Mouse (Mus musculus) limb, embryonic 14.5 days (tissue): ENCODE data around the gene Ube2z. TPM values are rescaled to one million over a fixed set of nuclear protein-coding genes. Genes with fewer than 3 reads are reported as not detected.

Source experiments
- ATAC-seq: fragments of 200-750 bp; cut with Nextera tagmentation; 2 replicates; pipeline ENCODE4 v1.8.0; 2017; ENCODE audit warnings: low read depth, moderate number of reproducible peaks, moderate TSS enrichment; ENCODE audit not compliant: low FRiP score
- DNase-seq: peaks from one replicate; pipeline ENCODE4 v3.0.0-alpha.2; 2015; ENCODE audit warnings: low spot score
- H3K27ac ChIP-seq: fragments of 300-500 bp; sonication (generic); replicated peaks from 2 replicates; pipeline ENCODE4 v1.5.1; 2014; ENCODE audit warnings: low read depth, mild to moderate bottlenecking, low read length, moderate library complexity, mixed read lengths
- H3K27me3 ChIP-seq: fragments of 300-500 bp; sonication (generic); 2 replicates; pipeline ENCODE4 v1.6.1; 2014; ENCODE audit warnings: low read length, mixed read lengths; ENCODE audit not compliant: control insufficient read depth, insufficient read depth
- H3K36me3 ChIP-seq: fragments of 300-500 bp; sonication (generic); 2 replicates; pipeline ENCODE4 v1.6.1; 2014; ENCODE audit warnings: mild to moderate bottlenecking, low read length, moderate library complexity, mixed read lengths; ENCODE audit not compliant: control insufficient read depth, insufficient read depth
- H3K4me1 ChIP-seq: fragments of 300-500 bp; sonication (generic); 2 replicates; pipeline ENCODE4 v1.6.1; 2014; ENCODE audit warnings: antibody characterized with exemption, low read length, mixed read lengths; ENCODE audit not compliant: control insufficient read depth, insufficient read depth
- H3K4me2 ChIP-seq: fragments of 300-500 bp; sonication (generic); replicated peaks from 2 replicates; pipeline ENCODE4 v1.6.1; 2014; ENCODE audit warnings: low read depth, mild to moderate bottlenecking, low read length, moderate library complexity; ENCODE audit not compliant: severe bottlenecking
- H3K4me3 ChIP-seq: fragments of 300-500 bp; sonication (generic); replicated peaks from 2 replicates; pipeline ENCODE4 v1.5.1; 2014; ENCODE audit warnings: low read length
- H3K9ac ChIP-seq: fragments of 300-500 bp; sonication (generic); 2 replicates; pipeline ENCODE4 v1.6.1; 2014; ENCODE audit warnings: mild to moderate bottlenecking, low read depth, low read length, moderate library complexity; ENCODE audit not compliant: severe bottlenecking
- H3K9me3 ChIP-seq: fragments of 300-500 bp; sonication (generic); 2 replicates; pipeline ENCODE4 v1.6.1; 2016; ENCODE audit warnings: low read length; ENCODE audit not compliant: control insufficient read depth
- POLR2A ChIP-seq: fragments of 200-500 bp; IDR thresholded peaks from 2 replicates; pipeline ENCODE4 v1.8.0; 2012; ENCODE audit warnings: inconsistent platforms, mild to moderate bottlenecking, moderate library complexity, borderline replicate concordance; ENCODE audit not compliant: insufficient read depth, insufficient read length; ENCODE audit errors: extremely low read depth
- WGBS: fragments of 180-500 bp; shearing (Covaris S2); extraction: QIAGEN DNeasy Blood & Tissue Kit; methylation state at CpG from one replicate; pipeline ENCODE4 v1.1.7; 2014; 5-methylcytosine and 5-hydroxymethylcytosine counted together
- polyA plus RNA-seq, 2 experiments: library from polyadenylated mRNA; depleted of rRNA in 1 of 2; stranded (reverse) in 1 of 2; unstranded in 1 of 2; fragments of >200 nt; fragmentation: Nextera tagmentation in 1 of 2; extraction: Ambion mirVana in 1 of 2; gene quantifications; 2 replicates each; pipeline versions ENCODE4 v1.2.1 to v1.2.3; 2012 to 2014

Ube2z gene
- polyA plus RNA-seq, 2 experiments = 40.9 to 68.9 TPM

DNA sequence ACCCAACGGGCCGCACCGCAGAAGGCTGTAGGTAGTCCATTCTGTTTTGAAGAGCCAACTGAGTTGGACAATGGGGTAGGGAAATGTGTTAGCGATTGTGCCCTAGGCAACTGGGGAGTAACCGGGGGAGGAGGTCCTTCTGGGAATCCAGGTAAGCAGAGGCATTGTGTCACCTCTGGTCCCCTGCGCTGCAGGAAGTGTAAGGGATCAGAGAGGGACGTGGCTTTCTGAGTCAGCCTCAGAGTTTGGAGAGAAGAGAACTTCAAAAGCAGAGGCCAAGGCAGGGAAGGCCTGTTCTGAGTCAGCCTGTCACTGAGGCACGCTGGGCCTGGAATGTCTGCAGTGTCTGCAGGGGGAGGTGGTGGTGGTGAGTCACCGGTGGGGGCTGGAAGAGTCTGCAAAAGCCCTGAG lies 47.2 kb downstream of the Ube2z start:
- 14% methylated on average over 9 of the region's 9 CpGs for WGBS

DNA sequence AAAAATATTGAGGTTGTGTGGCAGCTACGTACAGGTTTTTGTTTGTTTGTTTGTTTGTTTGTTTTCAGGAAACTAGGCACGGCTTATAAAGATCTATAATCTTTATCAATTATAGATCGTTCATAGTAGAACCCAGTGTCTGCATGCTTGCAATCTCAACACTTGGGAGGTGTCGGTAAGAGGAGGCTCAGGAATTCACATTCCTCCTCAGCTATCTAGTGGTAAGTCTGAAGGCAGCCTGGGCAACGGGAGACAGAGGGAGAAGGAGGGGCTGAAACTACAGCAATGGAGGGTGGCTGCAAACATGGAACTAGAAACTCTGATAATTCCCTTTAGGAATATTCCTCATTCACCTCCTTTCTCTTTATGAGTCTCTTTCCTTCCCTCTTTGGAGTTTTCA lies 49.8 kb downstream of the Ube2z start:
- H3K27ac ChIP-seq = no peak overlapping the region
- H3K4me3 ChIP-seq = no peak overlapping the region
- H3K9me3 ChIP-seq = no peaks in the 10 kb centered on the region
- H3K27me3 ChIP-seq = no peaks in the 10 kb centered on the region
- H3K4me1 ChIP-seq = no peaks in the 10 kb centered on the region
- H3K36me3 ChIP-seq = no peaks in the 10 kb centered on the region
- H3K9ac ChIP-seq = no peak overlapping the region
- WGBS = 37% methylated on average over 5 of the region's 5 CpGs
- DNase-seq (no peak), ATAC-seq (no peak)
- no peak overlapping the region for H3K4me2 ChIP-seq
- no peak for TF ChIP-seq POLR2A

More for the DNA sequence above, 47.2 kb downstream of the Ube2z start:
- H3K4me1 ChIP-seq = no peaks in the 10 kb centered on the region
- no peaks in the 10 kb centered on the region for H3K27me3 ChIP-seq
- no peak overlapping the region for H3K4me2 ChIP-seq
- H3K27ac ChIP-seq = no peak overlapping the region
- no peak overlapping the region for H3K4me3 ChIP-seq
- H3K9ac ChIP-seq = no peak overlapping the region
- H3K9me3 ChIP-seq = no peaks in the 10 kb centered on the region
- TF ChIP-seq POLR2A = no peak
- ATAC-seq = no peak
- no peaks in the 10 kb centered on the region for H3K36me3 ChIP-seq
- no peak for DNase-seq

DNA sequence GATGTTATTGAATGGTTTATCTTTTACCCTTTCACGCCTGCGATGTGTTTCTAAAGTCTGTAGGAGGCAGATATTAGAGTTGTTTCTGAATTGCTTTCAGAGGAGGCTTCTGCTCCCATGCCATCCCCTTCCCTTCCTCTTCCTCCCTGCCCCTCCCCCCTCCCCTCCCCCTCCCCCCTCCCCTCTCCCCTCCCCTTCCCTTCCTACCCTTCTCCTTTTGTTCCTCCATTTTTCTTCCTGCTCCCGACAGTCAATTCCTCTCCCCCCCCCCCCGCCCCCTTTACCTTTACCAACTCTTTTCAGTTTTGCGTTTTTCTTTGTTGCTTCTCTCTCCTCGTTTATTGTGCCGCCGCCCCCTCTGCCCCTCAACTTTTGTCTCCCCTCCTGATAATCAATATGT lies 53.2 kb downstream of the Ube2z start:
- H3K36me3 ChIP-seq = no peaks in the 10 kb centered on the region
- DNase-seq = no peak
- WGBS = 5% methylated on average over 6 of the region's 8 CpGs
- ATAC-seq = no peak
- TF ChIP-seq POLR2A = no peak
- no peaks in the 10 kb centered on the region for H3K9me3 ChIP-seq
- H3K9ac ChIP-seq = no peak overlapping the region
- H3K27ac ChIP-seq = no peak overlapping the region
- no peak overlapping the region for H3K4me2 ChIP-seq
- no peaks in the 10 kb centered on the region for H3K4me1 ChIP-seq
- no peak overlapping the region for H3K4me3 ChIP-seq
- no peaks in the 10 kb centered on the region for H3K27me3 ChIP-seq

DNA sequence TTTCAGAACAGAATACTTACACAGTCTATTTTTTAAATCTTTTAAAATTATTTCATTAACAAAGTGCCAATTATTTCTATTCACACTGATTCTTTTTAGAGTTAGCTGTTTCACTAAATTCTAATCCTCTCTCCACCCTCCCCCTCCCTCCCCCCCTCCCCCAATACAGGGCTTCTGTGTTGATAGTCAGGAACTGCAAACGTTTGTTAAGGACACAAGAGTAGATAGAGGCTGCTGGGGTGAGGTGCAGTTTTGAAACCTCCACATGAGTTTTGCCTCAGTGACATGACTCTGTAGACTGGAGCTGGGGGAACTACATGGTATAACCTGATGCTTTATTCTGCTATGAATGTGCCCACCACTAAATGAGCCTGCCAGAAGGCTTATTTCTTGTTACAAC lies 56.4 kb downstream of the Ube2z start:
- ATAC-seq (no peak), DNase-seq (no peak)
- Histone ChIP-seq H3K9ac (no peak overlapping the region), H3K4me3 (no peak overlapping the region), H3K36me3 (no peaks in the 10 kb centered on the region), H3K27ac (no peak overlapping the region), H3K4me2 (no peak overlapping the region), H3K4me1 (no peaks in the 10 kb centered on the region), H3K9me3 (no peaks in the 10 kb centered on the region), H3K27me3 (no peaks in the 10 kb centered on the region)
- no peak for TF ChIP-seq POLR2A
- WGBS = 4% methylated on average over 1 of the region's 1 CpGs

DNA sequence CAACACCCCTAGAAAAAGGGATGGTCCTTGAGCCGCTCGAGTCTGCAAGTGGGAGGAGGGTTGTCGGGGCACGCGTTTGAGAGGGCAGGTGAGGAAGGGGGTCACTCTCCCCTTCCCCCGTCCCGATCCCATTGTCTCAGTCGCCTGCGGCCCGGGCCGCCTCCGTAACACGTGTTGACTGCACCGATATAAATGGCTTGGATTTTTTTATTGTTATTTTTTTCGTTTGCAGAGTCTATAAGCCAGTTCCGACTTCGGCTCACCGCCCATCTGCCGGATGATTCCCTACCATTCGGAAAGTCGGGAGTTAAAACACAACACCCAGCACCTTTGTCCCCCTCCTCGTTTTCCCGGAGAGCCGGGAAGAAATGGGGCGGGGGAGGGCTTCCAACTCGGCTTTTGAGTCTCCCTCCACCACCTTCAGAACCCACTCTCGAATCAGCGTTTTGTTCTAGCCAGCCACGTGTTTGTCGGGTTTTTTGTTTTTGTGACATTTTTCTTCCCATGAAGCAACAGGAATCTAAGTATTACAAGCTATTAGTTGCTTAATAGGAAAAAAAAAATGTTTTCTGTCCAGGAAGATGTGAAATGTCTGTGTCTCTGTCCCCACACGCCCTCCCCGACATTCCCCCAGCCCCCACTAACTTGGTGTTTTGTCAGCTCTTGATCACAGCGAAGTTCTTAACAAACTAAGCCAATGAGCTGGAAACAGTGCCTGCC lies 57.5 kb downstream of the Ube2z start:
- peak; percentile 35 for DNase-seq
- Histone ChIP-seq H3K36me3 (no peaks in the 10 kb centered on the region), H3K27me3 (no peaks in the 10 kb centered on the region), H3K9me3 (no peaks in the 10 kb centered on the region), H3K27ac (peak overlapping the region; percentile 96), H3K4me1 (peaks cover 7% of the 10 kb centered on the region; the same call in 1 of the 2 replicates), H3K4me3 (peak overlapping the region; percentile 89), H3K9ac (peak overlapping the region; percentile 95), H3K4me2 (peak overlapping the region; percentile 86)
- peak; percentile 26; the same call in 1 of the 2 replicates for TF ChIP-seq POLR2A
- peak; percentile 10 for ATAC-seq
- under 1% methylated on average over 33 of the region's 33 CpGs for WGBS
